Mouse (Mus musculus) liver, embryonic 16.5 days (tissue): Measurements from ENCODE around the gene Pithd1. TPM values are rescaled to one million over a fixed set of nuclear protein-coding genes. Genes with fewer than 3 reads are reported as not detected.

Source experiments
- ATAC-seq: fragments of 200-750 bp; cut with Nextera tagmentation; 2 replicates; pipeline ENCODE4 v1.8.0; 2017; ENCODE audit warnings: low read depth, mild to moderate bottlenecking, moderate number of reproducible peaks, moderate library complexity
- H3K27ac ChIP-seq: fragments of 300-500 bp; sonication (generic); 2 replicates; pipeline ENCODE4 v1.5.1; 2014; ENCODE audit warnings: mild to moderate bottlenecking, low read length
- H3K27me3 ChIP-seq: fragments of 300-500 bp; sonication (generic); 2 replicates; pipeline ENCODE4 v1.6.1; 2014; ENCODE audit warnings: low read depth, low read length, mixed read lengths; ENCODE audit not compliant: control insufficient read depth, insufficient read depth
- H3K36me3 ChIP-seq: fragments of 300-500 bp; sonication (generic); 2 replicates; pipeline ENCODE4 v1.6.1; 2014; ENCODE audit warnings: mild to moderate bottlenecking; ENCODE audit not compliant: control insufficient read depth, insufficient read depth
- H3K4me1 ChIP-seq: fragments of 300-500 bp; sonication (generic); 2 replicates; pipeline ENCODE4 v1.6.1; 2014; ENCODE audit warnings: low read depth, low read length, mixed read lengths; ENCODE audit not compliant: control insufficient read depth
- H3K4me2 ChIP-seq: fragments of 300-500 bp; sonication (generic); 2 replicates; pipeline ENCODE4 v1.6.1; 2014; ENCODE audit warnings: low read depth, low read length, mixed read lengths
- H3K4me3 ChIP-seq: fragments of 300-500 bp; sonication (generic); 2 replicates; pipeline ENCODE4 v1.5.1; 2014; ENCODE audit warnings: low read depth, mild to moderate bottlenecking, low read length
- H3K9ac ChIP-seq: fragments of 300-500 bp; sonication (generic); 2 replicates; pipeline ENCODE4 v1.6.1; 2014; ENCODE audit warnings: low read depth, low read length
- H3K9me3 ChIP-seq: fragments of 300-500 bp; sonication (generic); replicated peaks from 2 replicates; pipeline ENCODE4 v1.6.1; 2016; ENCODE audit warnings: low read length; ENCODE audit not compliant: control insufficient read depth
- WGBS: fragments of 180-500 bp; shearing (Covaris S2); extraction: QIAGEN DNeasy Blood & Tissue Kit; methylation state at CpG from one replicate; pipeline ENCODE4 v1.1.7; 2014; ENCODE audit not compliant: insufficient replicate concordance; 5-methylcytosine and 5-hydroxymethylcytosine counted together
- polyA plus RNA-seq: library from polyadenylated mRNA; unstranded; fragments of >200 nt; fragmentation: Nextera tagmentation; extraction: Ambion mirVana; gene quantifications from 2 replicates; pipeline ENCODE4 v1.2.1, GENCODE M21; 2015

The Pithd1 gene
- polyA plus RNA-seq, 1 experiment from 2014 or later: 61.4 TPM

DNA sequence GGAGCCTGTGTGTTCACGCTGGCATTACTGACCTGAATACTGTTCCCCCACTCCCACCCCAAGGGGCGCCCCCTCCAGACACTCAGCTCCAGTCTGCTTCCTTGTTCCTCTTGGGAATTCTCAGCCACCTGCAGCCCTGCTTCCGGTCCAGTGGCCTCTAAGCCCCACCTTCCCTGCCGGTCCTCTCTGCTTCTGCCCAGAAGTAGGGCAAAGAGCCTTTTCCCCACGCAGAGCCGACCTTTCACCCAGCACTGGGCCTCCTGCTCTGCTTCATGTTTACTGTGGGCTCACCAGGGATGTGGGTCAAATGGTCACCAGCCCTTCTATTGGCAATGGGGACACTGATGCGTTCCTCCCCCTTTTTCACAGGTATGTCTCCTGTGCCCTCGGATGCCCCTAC, 28.7 kb downstream of the Pithd1 start:
- H3K36me3 ChIP-seq: peaks cover 6% of the 10 kb centered on the region
- peak; percentile 72 for ATAC-seq
- H3K27ac ChIP-seq: peak overlapping the region; percentile 65

DNA sequence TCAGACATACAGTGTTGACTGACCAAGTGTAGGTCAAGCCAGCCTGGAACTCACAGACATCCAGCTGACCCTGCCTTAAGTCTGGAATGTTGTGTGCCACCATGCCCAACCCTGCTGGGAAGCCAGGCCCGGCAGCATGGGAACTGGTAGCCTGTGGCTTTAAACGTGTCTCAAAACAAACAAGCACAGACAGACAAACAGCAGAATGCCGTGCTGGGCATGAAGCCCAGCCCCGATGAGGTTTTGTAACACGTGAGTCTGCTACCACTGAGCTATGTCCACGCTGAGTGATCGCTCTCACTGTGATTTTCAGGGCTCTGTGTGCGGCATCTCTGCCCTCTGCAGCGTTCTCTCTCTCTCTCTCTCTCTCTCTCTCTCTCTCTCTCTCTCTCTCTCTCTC, 31.2 kb downstream of the Pithd1 start:
- 78% methylated on average over 9 of the region's 9 CpGs for WGBS

More for the DNA sequence above, 28.7 kb downstream of the Pithd1 start:
- no peak overlapping the region for H3K4me3 ChIP-seq
- H3K9ac ChIP-seq: no peak overlapping the region
- H3K4me2 ChIP-seq: no peak overlapping the region
- H3K27me3 ChIP-seq: no peaks in the 10 kb centered on the region
- no peaks in the 10 kb centered on the region for H3K9me3 ChIP-seq
- 64% methylated on average over 8 of the region's 8 CpGs for WGBS
- H3K4me1 ChIP-seq: peaks cover 6% of the 10 kb centered on the region

DNA sequence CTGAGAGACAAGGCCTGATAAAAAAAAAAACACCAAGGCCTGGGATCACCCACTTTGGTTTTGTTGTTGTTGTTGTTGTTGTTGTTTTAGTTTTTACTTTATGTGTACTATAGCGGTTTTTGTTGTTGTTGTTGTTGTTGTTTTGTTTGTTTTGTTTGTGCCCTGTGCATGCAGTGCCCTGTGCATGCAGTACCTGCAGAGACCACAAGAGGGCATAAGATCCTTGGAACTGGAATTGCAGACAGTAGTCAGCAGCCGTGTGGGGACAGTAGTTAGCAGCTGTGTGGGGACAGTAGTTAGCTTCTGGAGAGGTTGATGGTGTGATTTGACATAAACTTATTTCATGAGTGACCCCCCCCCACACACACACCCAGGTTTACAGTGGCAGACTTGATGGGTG, 32.8 kb downstream of the Pithd1 start:
- no peak for ATAC-seq
- H3K4me1 ChIP-seq: peaks cover 2% of the 10 kb centered on the region; the same call in 1 of the 2 replicates
- H3K9ac ChIP-seq: no peak overlapping the region
- H3K9me3 ChIP-seq: no peaks in the 10 kb centered on the region; the same call in 1 of the 2 replicates
- no peak overlapping the region for H3K4me3 ChIP-seq
- no peak overlapping the region for H3K27ac ChIP-seq
- H3K27me3 ChIP-seq: no peaks in the 10 kb centered on the region
- H3K36me3 ChIP-seq: peaks cover 22% of the 10 kb centered on the region
- 16% methylated on average over 2 of the region's 2 CpGs for WGBS
- no peak overlapping the region for H3K4me2 ChIP-seq

More for the DNA sequence above, 31.2 kb downstream of the Pithd1 start:
- Histone ChIP-seq H3K9ac (no peak overlapping the region), H3K4me1 (peaks cover 2% of the 10 kb centered on the region; the same call in 1 of the 2 replicates), H3K9me3 (no peaks in the 10 kb centered on the region; the same call in 1 of the 2 replicates), H3K27ac (no peak overlapping the region), H3K4me2 (no peak overlapping the region), H3K36me3 (peaks cover 22% of the 10 kb centered on the region), H3K27me3 (no peaks in the 10 kb centered on the region), H3K4me3 (no peak overlapping the region)
- no peak for ATAC-seq

DNA sequence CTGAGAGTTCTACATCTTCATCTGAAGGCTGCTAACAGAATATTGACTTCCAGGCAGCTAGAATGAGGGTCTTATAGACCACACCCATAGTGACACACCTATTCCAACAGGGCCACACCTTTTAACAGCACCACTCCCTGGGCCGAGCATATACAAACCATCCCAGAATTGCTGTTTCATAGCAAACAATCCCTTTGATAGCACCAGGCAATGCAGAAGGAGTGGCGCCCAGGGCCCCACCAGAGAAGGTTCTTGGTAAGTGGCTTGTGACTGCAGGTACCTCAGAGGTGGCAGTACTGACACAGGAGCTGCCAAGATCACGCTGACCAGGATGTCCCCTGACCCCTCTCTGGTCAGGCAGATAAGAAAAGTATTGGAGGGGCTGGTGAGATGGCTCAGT, 33.9 kb downstream of the Pithd1 start:
- Histone ChIP-seq H3K9me3 (no peaks in the 10 kb centered on the region; the same call in 1 of the 2 replicates), H3K27me3 (no peaks in the 10 kb centered on the region), H3K4me3 (no peak overlapping the region), H3K4me2 (no peak overlapping the region), H3K4me1 (peaks cover 10% of the 10 kb centered on the region), H3K27ac (no peak overlapping the region), H3K36me3 (peaks cover 22% of the 10 kb centered on the region), H3K9ac (no peak overlapping the region)
- no peak for ATAC-seq
- 70% methylated on average over 3 of the region's 3 CpGs for WGBS

DNA sequence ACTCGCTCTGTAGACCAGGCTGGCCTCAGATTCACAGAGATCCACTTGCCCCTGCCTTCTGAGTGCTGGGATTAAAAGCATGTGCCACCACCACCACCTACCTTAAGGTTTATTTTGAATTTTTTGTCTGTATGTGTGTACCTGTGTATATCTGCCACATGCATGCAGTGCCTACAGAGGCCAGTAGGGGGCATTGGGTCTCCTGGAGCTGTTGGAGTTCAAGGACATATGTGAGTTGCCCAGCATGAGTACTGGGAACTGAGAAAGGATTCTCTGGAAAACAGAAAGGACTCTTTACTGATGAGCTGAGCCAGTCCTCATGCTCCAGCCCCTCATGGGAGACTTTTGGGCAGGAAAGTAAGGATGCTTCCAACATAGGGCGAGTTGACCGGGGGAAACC, 35.6 kb downstream of the Pithd1 start:
- Histone ChIP-seq H3K27ac (no peak overlapping the region), H3K9me3 (no peaks in the 10 kb centered on the region; the same call in 1 of the 2 replicates), H3K36me3 (peaks cover 22% of the 10 kb centered on the region), H3K4me2 (no peak overlapping the region), H3K4me1 (peaks cover 21% of the 10 kb centered on the region), H3K27me3 (no peaks in the 10 kb centered on the region), H3K9ac (no peak overlapping the region), H3K4me3 (no peak overlapping the region)
- ATAC-seq: no peak
- 90% methylated on average over 3 of the region's 3 CpGs for WGBS

DNA sequence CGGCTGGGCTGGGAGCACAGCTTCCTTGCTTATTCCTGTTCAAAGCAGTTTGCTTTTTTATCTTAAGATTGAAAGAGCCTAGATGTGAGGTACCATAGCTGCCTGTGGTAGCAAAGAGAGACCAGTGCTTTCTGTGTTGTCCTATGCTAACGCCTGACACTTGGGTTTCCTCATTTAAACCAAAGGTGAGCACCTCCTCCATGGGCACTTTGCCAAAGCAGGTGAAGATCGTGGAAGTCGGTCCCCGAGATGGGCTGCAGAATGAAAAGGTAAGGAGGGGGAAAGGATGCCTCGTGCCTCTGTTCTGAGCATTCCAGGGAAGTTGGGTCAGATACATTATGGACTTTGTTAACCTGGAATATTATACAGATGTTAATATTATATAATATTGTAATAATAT, 36.7 kb downstream of the Pithd1 start:
- no peak overlapping the region for H3K27ac ChIP-seq
- no peak overlapping the region for H3K4me2 ChIP-seq
- 72% methylated on average over 6 of the region's 6 CpGs for WGBS

DNA sequence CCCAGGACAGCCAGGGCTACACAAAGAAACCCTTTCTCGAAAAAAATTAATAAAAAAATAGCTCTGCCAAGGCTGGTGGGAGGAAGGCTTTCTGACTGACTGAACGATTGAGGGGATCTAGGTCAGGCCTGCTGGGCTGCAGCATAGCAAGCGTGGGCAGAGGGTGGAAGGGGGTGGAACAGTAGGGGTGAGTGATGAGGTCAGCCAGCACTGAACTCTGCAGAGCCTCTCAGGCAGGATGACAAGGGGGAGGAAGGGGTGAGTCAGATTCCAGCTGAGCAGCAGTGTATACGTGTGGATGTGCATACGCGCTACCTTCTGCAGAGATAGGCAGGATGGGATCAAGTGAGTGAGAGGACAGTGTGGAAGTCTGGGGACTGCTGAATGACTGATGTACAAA, 37.2 kb downstream of the Pithd1 start:
- peaks cover 31% of the 10 kb centered on the region for H3K4me1 ChIP-seq

More for the DNA sequence above, 36.7 kb downstream of the Pithd1 start:
- Histone ChIP-seq H3K4me3 (no peak overlapping the region), H3K4me1 (peaks cover 29% of the 10 kb centered on the region), H3K36me3 (peaks cover 22% of the 10 kb centered on the region), H3K27me3 (no peaks in the 10 kb centered on the region), H3K9me3 (no peaks in the 10 kb centered on the region; the same call in 1 of the 2 replicates), H3K9ac (no peak overlapping the region)
- ATAC-seq: no peak

DNA sequence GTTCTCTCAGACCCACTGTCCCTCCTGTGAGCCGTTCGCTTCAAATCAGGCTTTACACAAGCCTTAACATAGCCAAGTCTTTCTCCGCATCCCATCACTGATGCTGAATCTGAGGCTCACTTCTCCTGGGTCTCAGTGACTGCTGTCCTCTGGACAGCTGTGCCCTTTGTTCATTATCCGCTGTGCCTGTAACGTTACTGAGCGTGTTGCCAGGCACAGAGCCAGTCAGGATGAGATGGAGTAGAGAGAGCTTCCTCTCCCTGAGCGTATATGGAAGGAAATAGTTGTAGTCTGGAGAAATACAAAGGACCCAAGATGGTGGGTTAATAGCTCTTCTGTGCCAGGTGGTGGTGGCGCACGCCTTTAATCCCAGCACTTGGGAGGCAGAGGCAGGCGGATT, 37.6 kb downstream of the Pithd1 start:
- H3K27me3 ChIP-seq: no peaks in the 10 kb centered on the region
- peaks cover 31% of the 10 kb centered on the region for H3K4me1 ChIP-seq
- peaks cover 16% of the 10 kb centered on the region for H3K36me3 ChIP-seq
- H3K4me3 ChIP-seq: no peak overlapping the region
- no peak overlapping the region for H3K9ac ChIP-seq
- H3K9me3 ChIP-seq: no peaks in the 10 kb centered on the region; the same call in 1 of the 2 replicates
- 80% methylated on average over 10 of the region's 10 CpGs for WGBS
- no peak for ATAC-seq
- H3K27ac ChIP-seq: no peak overlapping the region
- H3K4me2 ChIP-seq: no peak overlapping the region

More for the DNA sequence above, 37.2 kb downstream of the Pithd1 start:
- H3K9ac ChIP-seq: no peak overlapping the region
- peaks cover 19% of the 10 kb centered on the region for H3K36me3 ChIP-seq
- WGBS: 64% methylated on average over 6 of the region's 6 CpGs
- H3K27me3 ChIP-seq: no peaks in the 10 kb centered on the region
- H3K27ac ChIP-seq: no peak overlapping the region
- no peak overlapping the region for H3K4me2 ChIP-seq
- H3K9me3 ChIP-seq: no peaks in the 10 kb centered on the region; the same call in 1 of the 2 replicates
- no peak overlapping the region for H3K4me3 ChIP-seq
- ATAC-seq: peak; percentile 43

DNA sequence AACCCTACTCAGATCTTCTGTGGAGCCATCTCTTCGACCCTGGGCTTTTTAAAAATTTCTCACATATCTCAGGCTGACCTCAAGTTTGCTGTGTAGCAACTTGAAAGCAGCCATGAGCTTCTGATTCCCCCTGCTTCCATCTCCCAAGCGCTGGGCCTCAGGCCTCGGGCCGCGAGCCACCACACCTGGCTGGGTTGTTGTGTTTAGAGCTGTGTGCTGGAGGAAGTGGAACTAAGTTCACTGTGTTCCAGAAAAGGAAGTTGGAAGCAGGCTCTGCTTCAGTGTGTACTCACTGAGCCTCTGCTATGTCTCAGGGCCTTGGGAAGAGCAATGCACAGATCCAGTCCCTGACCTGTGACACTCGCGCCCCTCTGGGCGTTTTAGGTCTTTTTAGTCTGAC, 38.9 kb downstream of the Pithd1 start:
- no peak for ATAC-seq
- Histone ChIP-seq H3K27ac (peak overlapping the region; percentile 14; the same call in 1 of the 2 replicates), H3K9me3 (no peaks in the 10 kb centered on the region; the same call in 1 of the 2 replicates), H3K4me2 (0 out of 2 replicates have a peak overlapping the region, but pooled peaks have one; percentile 9), H3K9ac (peak overlapping the region; percentile 4; the same call in 1 of the 2 replicates), H3K4me1 (peaks cover 29% of the 10 kb centered on the region), H3K27me3 (no peaks in the 10 kb centered on the region), H3K4me3 (no peak overlapping the region), H3K36me3 (peaks cover 16% of the 10 kb centered on the region)
- WGBS: 77% methylated on average over 8 of the region's 8 CpGs
